Mouse (Mus musculus): ENCODE measurements around the gene Olfr1410. TPM values are rescaled to one million over a fixed set of nuclear protein-coding genes. Genes with fewer than 3 reads are reported as not detected.
A peak's percentile ranks its signal among the peaks of the same experiment; 100 is the strongest.

Olfr1410 gene
- total RNA-seq, 4 experiments from 2014 or later: not detected

DNA sequence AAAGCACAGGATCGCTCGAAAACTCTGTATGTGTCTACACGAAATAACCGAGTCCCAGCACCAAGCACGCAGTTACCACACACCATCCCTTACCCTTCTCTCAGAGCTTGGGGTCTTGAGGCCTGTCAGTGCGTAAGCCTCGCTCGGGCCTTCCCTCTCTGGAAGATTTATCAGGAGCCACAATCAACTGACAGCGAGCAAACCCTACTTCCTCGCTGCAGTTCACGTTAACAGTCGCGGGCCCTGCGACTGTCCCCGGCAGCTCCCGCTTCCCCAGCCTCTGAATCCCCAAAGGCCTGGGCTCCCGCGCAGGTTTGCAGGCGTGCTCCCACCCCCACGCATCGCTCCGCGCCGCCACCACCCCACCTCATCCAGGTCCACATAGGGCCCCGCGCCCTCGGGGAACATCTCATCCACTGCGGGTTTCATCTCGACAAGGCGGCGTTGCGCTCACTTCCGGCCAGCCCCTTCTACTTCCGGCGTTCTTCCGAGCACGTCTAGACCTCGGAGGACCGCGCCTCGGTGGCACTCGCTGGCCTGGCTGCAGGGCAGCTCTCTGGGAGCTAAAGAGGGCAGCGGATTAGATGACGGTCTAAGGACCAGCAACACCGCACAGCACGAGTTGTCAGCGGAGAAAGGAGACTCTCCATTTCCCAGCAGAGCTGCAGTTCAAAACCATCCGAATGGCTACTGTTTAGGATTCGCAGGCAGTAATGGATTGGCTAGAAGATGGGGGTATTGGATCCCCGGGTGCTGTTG, 36.1 kb downstream of the Olfr1410 start, which contains the start of gene Cops9:
Gene Cops9 (minus strand): TSS at position 472 of the 759 bp plus-strand sequence.
- DNase-seq: peak; percentile 82

DNA sequence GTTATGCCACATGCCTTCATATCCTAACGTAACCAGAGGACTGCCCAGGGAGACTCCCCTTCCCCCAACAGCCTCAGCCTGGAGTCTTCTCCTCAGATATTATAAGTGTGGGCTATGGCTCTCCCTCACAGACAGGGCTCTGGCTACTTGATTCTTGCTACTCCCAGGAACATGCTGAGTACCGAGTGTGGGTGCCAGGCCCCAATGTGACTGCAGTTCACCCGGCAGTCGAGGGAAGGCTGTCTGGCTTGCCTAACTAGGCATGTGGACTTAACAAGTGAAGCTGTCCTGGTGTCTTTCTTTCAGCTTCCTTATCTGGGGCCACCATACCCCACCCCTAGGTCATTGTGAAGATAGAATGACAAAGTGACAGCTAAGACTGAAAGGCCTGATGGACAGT, 38.1 kb downstream of the Olfr1410 start:
- no peak for DNase-seq

DNA sequence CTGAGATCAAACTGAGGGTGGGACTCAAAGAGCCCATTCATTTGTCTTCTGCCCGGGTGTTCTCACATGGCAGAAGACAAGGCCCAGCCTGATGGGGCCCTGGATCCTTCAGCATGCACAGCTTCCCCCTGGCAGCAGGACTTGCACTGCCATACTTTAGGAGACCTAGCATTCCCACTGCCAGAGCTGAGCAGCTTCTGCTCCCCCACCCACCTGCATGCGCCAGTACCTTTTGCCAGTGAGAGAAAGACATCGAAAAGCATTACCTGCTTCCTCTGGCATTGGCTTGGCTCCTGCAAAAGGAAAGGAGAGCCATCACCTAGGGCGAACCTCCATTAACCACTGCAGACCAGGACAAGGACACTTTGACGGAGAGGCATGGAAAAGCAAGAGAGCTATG, 39.3 kb downstream of the Olfr1410 start:
- no peak for DNase-seq

DNA sequence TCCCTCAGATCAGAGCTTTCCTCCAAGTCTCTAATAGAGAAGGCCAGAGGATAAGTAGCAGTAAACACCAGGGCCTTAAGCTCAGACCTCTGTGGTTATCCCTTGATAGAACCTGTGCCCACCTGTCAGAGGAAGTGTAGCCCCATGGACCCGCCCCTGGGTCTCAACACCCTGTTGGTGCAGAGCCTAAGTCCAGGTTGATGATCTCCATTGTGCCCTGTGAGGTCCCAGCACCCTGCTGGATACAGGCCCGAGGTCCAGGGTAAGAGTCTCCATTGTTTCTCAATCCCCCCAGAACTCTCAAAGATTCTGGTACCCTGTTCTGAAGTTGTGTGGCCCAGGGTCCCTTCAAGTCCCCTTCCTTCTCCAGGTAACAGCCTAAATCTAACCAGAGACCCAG, 40.5 kb downstream of the Olfr1410 start:
- DNase-seq: no peak

DNA sequence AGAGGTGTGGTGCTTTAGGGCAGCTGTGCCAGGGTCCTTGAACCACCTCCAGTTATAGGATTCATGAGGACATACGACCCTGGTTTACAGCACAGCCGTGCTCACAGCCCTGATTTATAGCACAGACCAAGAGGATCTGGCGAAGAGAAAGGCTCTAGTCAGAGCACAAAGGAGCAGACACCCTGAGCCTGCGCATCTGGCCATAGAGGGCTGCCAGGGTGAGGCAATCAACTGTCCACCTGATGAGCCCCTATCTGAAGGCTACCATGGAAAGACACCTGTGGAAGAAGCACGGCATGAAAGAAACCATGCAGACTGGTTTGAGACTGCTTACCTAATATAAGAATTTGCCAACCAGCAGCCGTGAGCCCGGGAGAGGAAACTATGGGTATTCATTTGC, 41.0 kb downstream of the Olfr1410 start:
- DNase-seq: no peak

DNA sequence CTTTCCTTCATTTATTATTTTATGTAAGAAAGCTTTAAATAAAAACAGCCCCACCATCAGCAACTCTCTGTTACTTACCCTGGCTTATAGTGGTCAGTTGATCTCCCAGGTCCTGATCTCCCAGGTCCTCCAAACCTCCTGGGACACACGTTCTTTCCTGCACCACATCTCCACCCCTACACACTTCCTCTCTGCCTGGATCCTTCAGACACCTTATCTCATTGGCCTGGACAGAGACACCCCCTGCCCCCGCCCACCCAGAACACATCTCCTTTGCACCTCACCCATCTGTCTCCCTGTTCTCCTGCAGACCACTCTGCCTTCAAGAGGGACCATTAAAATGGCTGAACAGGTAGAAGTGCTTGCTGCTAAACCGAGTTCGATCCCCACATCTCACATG, 41.4 kb downstream of the Olfr1410 start:
- no peak for DNase-seq

DNA sequence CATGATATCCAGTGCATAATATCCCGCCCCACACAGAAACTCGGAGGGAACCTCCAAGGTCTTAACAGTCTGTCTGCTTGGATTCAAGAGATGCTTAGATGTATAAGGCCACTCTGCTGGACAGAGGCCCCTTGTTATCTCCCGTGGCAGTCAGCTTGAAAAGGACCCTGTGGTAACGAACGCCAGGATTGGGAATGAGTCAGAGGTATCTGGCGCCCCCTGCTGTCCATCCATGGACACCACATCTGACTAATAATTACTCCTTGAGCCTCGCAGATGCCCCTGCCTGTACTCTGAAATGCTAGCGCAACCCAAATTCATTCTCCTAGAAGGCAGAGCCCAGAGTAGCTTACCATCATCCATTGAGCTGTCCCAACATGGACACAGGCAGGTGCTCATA, 42.2 kb downstream of the Olfr1410 start:
- no peak for DNase-seq

DNA sequence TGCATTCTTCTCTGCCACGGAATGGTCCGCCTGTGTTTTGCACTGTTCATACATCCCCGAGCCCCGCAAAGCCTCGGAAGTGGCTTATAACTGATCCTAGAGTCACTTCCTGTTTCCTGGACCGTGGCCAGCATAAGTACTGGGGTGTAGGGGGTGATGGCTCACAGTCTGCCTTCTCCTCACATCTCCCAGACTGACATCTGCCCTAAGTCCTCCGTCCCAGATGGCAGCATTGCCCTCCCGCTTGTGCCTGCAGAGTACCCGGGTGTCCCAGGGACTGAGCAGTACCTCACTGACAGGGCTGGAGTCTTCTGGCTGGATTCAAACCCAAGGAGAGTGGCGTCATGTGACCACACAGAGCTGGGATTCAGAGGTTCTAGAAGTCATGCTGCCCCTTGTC, 42.6 kb downstream of the Olfr1410 start:
- DNase-seq: no peak

DNA sequence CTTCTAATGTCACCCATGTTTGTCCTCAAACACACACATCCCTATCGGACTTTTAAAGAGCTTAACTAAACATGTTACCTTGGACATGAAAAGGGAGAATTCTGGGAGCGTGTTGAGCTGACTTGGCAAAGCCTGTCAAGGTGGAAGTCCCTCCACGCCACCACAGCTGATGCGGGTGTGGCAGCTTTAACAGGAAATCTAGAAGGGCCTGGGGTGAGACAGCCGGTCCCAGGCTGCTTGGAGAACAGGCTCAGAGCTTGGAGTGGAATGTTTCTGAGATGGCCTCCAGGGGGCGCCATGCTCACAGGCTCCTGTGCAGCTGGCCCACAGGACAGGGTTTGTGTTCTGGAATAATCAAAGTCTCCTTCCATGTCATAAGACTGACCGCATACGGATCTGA, 43.1 kb downstream of the Olfr1410 start, which contains the start of gene Otos:
Gene Otos (minus strand): TSS at position 169 of the 400 bp plus-strand sequence.
- peak; percentile 53 for DNase-seq

DNA sequence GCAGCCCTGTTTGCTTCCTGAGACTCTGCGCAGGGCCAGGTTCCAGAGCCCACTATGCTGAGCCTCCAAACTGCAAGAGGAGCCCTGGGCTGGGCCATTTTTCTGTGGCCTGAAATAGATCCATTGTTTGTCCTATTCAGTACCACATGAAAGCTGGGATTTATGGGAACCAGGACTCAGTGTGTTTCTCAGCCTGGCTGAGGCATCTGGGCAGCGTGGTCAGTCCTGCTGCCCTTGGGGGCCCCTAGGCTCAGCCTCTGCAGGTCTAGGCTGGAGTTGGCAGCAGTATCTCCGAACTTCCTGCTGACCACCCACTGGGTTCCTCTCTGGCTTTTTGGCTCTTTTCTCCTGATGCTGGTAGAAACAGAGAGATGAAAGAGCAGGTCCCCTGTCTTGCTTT, 45.9 kb downstream of the Olfr1410 start:
- DNase-seq: no peak

DNA sequence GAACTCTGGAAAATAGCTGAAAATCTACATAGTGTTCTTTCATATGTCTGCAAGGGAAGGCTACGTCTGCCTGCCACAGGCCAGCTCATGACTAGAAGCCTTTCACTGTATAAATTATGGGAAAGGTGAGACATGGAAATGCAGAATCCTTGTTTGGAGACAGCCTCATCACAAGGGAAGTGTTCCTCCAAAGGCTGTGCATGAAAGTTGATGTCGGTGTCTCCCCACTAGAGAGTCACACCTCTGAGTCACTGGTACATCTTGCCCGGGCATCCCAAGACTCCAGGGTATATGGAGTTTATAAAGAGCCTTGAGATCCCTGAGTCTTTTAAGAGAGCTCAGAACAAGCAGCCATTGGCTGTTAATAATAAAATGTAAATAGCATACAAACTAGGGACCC, 47.6 kb downstream of the Olfr1410 start:
- no peak for DNase-seq

DNA sequence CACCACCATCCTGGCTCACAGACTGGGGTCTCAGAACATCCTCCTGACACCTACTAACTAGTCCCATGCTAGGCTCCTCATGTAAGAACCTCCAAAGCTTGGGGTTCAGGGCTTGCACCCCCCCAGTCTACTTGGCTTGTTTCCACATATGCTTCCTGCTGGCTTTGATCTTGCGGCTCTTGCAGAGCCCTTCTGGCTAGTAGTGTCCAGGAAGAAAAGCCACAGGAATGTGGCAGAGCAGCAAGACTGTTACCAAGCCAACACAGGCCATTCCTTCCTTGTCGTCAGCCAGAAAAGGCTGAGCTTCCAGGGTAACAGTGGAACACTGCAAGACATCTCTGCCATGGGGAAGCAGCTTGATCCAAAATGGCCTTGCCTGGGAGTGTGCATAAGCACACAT, 49.1 kb downstream of the Olfr1410 start:
- DNase-seq: no peak

DNA sequence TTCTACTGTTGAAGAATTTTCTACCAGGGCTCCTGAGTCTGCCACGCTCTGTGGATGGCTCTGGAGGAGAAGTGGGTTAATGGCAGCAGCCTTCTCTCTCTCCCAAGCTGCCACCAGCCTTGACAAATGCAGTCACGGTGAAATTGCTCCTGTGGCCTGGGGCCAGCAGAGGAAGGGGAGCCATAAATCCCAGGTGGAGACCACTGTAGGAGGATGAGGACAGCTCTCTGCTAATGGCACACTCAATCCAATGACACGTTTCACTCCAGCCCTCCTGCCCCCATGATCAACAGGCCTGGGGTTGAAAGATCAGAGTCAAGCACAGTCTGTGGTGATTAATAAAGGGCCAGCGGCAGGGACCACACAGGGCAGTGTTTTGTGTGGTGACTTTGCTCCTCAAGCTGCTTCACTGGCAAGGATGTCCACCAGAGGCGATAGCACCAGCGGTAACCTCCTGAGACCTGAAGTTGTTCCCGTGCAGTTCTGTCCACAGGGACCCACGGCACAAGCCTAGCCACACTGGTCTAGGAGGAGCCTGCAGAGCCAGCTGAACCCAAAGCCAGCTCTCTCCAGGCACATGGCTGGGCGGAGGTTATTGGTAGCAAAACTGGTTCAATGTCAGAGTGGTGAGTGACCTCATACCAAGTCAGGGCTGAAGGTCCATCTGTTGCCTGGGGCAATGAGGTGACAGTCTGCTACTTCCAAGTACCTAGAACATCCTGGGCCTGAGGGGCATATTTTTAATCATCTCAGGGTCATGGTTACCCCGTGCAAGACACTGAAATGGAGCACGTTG, 51.6 kb downstream of the Olfr1410 start:
- DNase-seq: peak; percentile 71

DNA sequence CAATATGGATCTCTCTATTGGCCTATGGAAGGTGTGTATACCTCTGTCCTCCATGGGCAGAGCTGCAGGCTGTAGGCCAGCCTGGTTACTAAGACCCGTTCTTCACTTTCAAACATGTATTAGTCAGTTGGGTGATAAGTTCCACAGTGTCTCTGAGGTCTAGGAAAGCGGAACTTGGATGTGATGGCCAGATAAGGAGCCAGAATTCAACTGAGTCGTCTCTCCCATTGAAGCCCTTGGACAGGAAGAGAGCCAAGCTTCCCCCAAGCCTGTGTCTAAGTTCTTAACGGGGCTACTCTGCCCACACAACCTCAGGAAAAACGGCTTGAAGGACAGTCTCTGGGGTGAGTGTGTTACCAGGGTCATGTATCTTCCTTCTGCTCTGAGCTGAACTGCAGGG, 53.8 kb downstream of the Olfr1410 start:
- no peak for DNase-seq

Other genes starting within 250 kb of the Olfr1410 start
- 100 to 1,000 TPM; 209 to 284 (median 255) TPM for gene Ndufa10, start 131.9 kb upstream of the Olfr1410 start, total RNA-seq (2022)
- not detected for gene Olfr1416, start 120.7 kb upstream of the Olfr1410 start, total RNA-seq (2022)
- under 1 TPM in 1 of 4 experiments, not detected in 3; 0.12 TPM for gene Olfr1415, start 109.7 kb upstream of the Olfr1410 start, total RNA-seq (2022)
- under 1 TPM in 2 of 4 experiments, not detected in 2; 0.06 to 0.07 TPM for gene Olfr1414, start 87.1 kb upstream of the Olfr1410 start, total RNA-seq (2022)
- not detected for gene Olfr1413, start 34.5 kb upstream of the Olfr1410 start, total RNA-seq (2022)
- not detected for gene Olfr1412, start 20.0 kb upstream of the Olfr1410 start, total RNA-seq (2022)
- not detected for gene Olfr1411, start 11.4 kb upstream of the Olfr1410 start, total RNA-seq (2022)
- gene Olfr12, start 12.0 kb downstream of the Olfr1410 start, total RNA-seq (2022): not detected
- 100 to 1,000 TPM; 279 to 327 (median 313) TPM for gene Cops9, start 36.2 kb downstream of the Olfr1410 start, total RNA-seq (2022)
- gene Otos, start 43.1 kb downstream of the Olfr1410 start, total RNA-seq (2022): under 1 TPM in 1 of 4 experiments, not detected in 3; 0.56 TPM
- gene Gpc1, start 225.9 kb downstream of the Olfr1410 start, total RNA-seq (2022): 10 to 100 TPM; 66.2 to 86.0 (median 72.4) TPM

Measured in adrenal gland, adult 8-10 months (tissue).